Mouse (Mus musculus) G1E (cell line): ENCODE results near the gene Tnnt1.
"Not testable (repeated sequence)": the region's sequence is repeated elsewhere in the genome, so short reads cannot be mapped to it uniquely, and the experiment has no call there.

Experiments used
- CTCF ChIP-seq: IDR thresholded peaks from 2 replicates; pipeline ENCODE4 v1.5.1; 2012; ENCODE audit warnings: low read depth, low read length, inconsistent platforms, mixed read lengths
- GATA1 ChIP-seq: IDR thresholded peaks from 2 replicates; pipeline ENCODE4 v1.6.1; 2012; ENCODE audit warnings: borderline replicate concordance, low read length, inconsistent platforms, mixed read lengths
- TAL1 ChIP-seq: conservative IDR thresholded peaks from 2 replicates; pipeline ENCODE4 v1.6.1; 2012; ENCODE audit warnings: low read depth, low read length, inconsistent platforms, mixed read lengths

- TF ChIP-seq CTCF, GATA1, TAL1: not testable (repeated sequence)
These were observed 14.0 kb upstream of the Tnnt1 start for GRCm38 (mm10) chr7:4530166-4530565.
